Mouse (Mus musculus): ENCODE results near the gene Uqcc2. TPM values are rescaled to one million over a fixed set of nuclear protein-coding genes. Genes with fewer than 3 reads are reported as not detected.

Uqcc2 gene
- total and polyA plus RNA-seq, 3 experiments = 126 to 240 (median 198) TPM

GRCm38 (mm10) chr17:27168569-27168968 is 34.9 kb upstream of the Uqcc2 start:
- Histone ChIP-seq H3K9ac (ENCODE audit: insufficient read depth, low read depth) (peak overlapping the region; percentile 39; the same call in 1 of the 2 replicates), H3K27me3 (replicated peaks) (no peaks in the 10 kb centered on the region), H3K4me1 (ENCODE audit: control insufficient read depth in 1 of 2, insufficient read depth in 2 of 2) (peaks cover 57 to 82% of the 10 kb centered on the region in 2 experiments), H3K9me3 (replicated peaks; ENCODE audit: low read length) (no peaks in the 10 kb centered on the region), H3K79me2 (replicated peaks; ENCODE audit: control insufficient read depth, extremely low read depth, insufficient read depth, poor library complexity, severe bottlenecking) (peaks cover 33% of the 10 kb centered on the region), H3K4me2 (ENCODE audit: insufficient read depth, low read depth, poor library complexity, severe bottlenecking) (peak overlapping the region; percentile 22; the same call in 1 of the 2 replicates), H3K36me3 (replicated peaks in 1 of 2; ENCODE audit: control insufficient read depth in 1 of 2, insufficient read depth in 1 of 2, low read length in 1 of 2) (peaks cover 13 to 21% of the 10 kb centered on the region in 2 experiments), H3K27ac (ENCODE audit: insufficient read depth, low read depth) (peak overlapping the region; percentile 67), H3K4me3 (replicated peaks in 1 of 3; ENCODE audit: low read depth in 2 of 3, low read length in 2 of 3, poor library complexity in 1 of 3) (peak overlapping the region in 1 of 3 experiments; percentile 45)
- DNase-seq (ENCODE audit: extremely low read depth) = no peak
- TF ChIP-seq NRF1 (IDR thresholded peaks at IDR 0.05; ENCODE audit: low read depth, low read length) (no peak), NELFE (IDR thresholded peaks at IDR 0.05; ENCODE audit: low read depth, low read length) (0 out of 2 replicates have a peak, but pooled peaks have one; percentile 24), SMC3 (IDR thresholded peaks at IDR 0.05; ENCODE audit: low read depth, low read length) (no peak), CTCF (conservative IDR thresholded peaks at IDR 0.05 in 1 of 2, IDR thresholded peaks at IDR 0.05 in 1 of 2; ENCODE audit: low read depth in 2 of 2, low read length in 2 of 2) (no peak), ZC3H11A (IDR thresholded peaks at IDR 0.05; ENCODE audit: low read depth, low read length) (no peak), RCOR1 (conservative IDR thresholded peaks at IDR 0.05; ENCODE audit: low read depth, low read length) (no peak; the same call in 1 of the 2 replicates), CHD1 (IDR thresholded peaks at IDR 0.05; ENCODE audit: low read depth, low read length) (no peak), ZMIZ1 (IDR thresholded peaks at IDR 0.05; ENCODE audit: low read depth, low read length) (no peak), CHD2 (IDR thresholded peaks at IDR 0.05; ENCODE audit: low read length) (no peak), TBP (conservative IDR thresholded peaks at IDR 0.05; ENCODE audit: low read depth, low read length) (no peak), KAT2A (IDR thresholded peaks at IDR 0.05; ENCODE audit: insufficient replicate concordance, low read length) (no peak), GABPA (IDR thresholded peaks at IDR 0.05; ENCODE audit: insufficient replicate concordance, low read depth, low read length) (no peak), USF2 (conservative IDR thresholded peaks at IDR 0.05; ENCODE audit: low read depth, low read length) (no peak), EP300 (IDR thresholded peaks at IDR 0.05; ENCODE audit: low read length) (peak; percentile 31), POLR2AphosphoS2 (IDR thresholded peaks at IDR 0.05; ENCODE audit: low read depth, low read length) (no peak), ETS1 (conservative IDR thresholded peaks at IDR 0.05; ENCODE audit: low read depth, low read length) (peak; percentile 31), SIN3A (IDR thresholded peaks at IDR 0.05; ENCODE audit: low read length) (0 out of 2 replicates have a peak, but pooled peaks have one; percentile 53), MEF2A (IDR thresholded peaks at IDR 0.05; ENCODE audit: borderline replicate concordance, low read depth, low read length) (no peak), IRF4 (IDR thresholded peaks at IDR 0.05; ENCODE audit: low read depth, low read length) (peak; percentile 61), ELF1 (IDR thresholded peaks at IDR 0.05; ENCODE audit: low read depth, low read length) (no peak), HCFC1 (IDR thresholded peaks at IDR 0.05; ENCODE audit: low read depth, low read length) (no peak), MAZ (IDR thresholded peaks at IDR 0.05; ENCODE audit: low read depth, low read length) (0 out of 2 replicates have a peak, but pooled peaks have one; percentile 42), USF1 (IDR thresholded peaks at IDR 0.05; ENCODE audit: low read depth, low read length) (no peak), POLR2A (IDR thresholded peaks at IDR 0.05; ENCODE audit: low read depth, low read length) (no peak), BHLHE40 (IDR thresholded peaks at IDR 0.05; ENCODE audit: low read depth, low read length) (0 out of 2 replicates have a peak, but pooled peaks have one; percentile 15), JUND (conservative IDR thresholded peaks at IDR 0.05; ENCODE audit: low read depth, low read length) (no peak), UBTF (IDR thresholded peaks at IDR 0.05; ENCODE audit: low read depth, low read length) (no peak), PAX5 (IDR thresholded peaks at IDR 0.05; ENCODE audit: low read length) (no peak), ZKSCAN1 (IDR thresholded peaks at IDR 0.05; ENCODE audit: borderline replicate concordance, low read depth, low read length) (peak; percentile 69; the same call in 1 of the 2 replicates), ZNF384 (IDR thresholded peaks at IDR 0.05; ENCODE audit: low read depth, low read length) (no peak), RAD21 (IDR thresholded peaks at IDR 0.05; ENCODE audit: low read depth, low read length) (no peak), E2F4 (IDR thresholded peaks at IDR 0.05; ENCODE audit: insufficient replicate concordance, low read depth, low read length) (no peak), MAX (IDR thresholded peaks at IDR 0.05; ENCODE audit: low read length) (peak; percentile 50; the same call in 1 of the 2 replicates), MYC (IDR thresholded peaks at IDR 0.05; ENCODE audit: low read depth, low read length) (peak; percentile 65), MXI1 (IDR thresholded peaks at IDR 0.05; ENCODE audit: low read depth, low read length) (0 out of 2 replicates have a peak, but pooled peaks have one; percentile 55), JUN (IDR thresholded peaks at IDR 0.05; ENCODE audit: insufficient read depth, low read depth, low read length) (no peak), TCF12 (IDR thresholded peaks at IDR 0.05; ENCODE audit: low read depth, low read length) (0 out of 2 replicates have a peak, but pooled peaks have one; percentile 38), MAFK (IDR thresholded peaks at IDR 0.05; ENCODE audit: insufficient replicate concordance, low read length) (no peak)
- dilution Hi-C loops (cut with MboI; ENCODE audit: extremely low pct_ligation_motif_present, extremely low pct_unique_long_range_greater_than_20kb, low sequenced_read_pairs) = no loop called here
- in situ Hi-C loops (cut with MboI; ENCODE audit: low pct_ligation_motif_present, low pct_unique_long_range_greater_than_20kb, low sequenced_read_pairs) = loop anchor here (10.0 kb wide), 1 partner anchor 156 kb away; no protein-coding TSS in a partner anchor

Measured in CH12.LX (cell line).